ENCODE assay signal across 7 mouse cellular contexts in genomic region chr19:5085145-5085863, GRCm38 (mm10). TPM values are rescaled to one million over a fixed set of nuclear protein-coding genes. Genes with fewer than 3 reads are reported as not detected.
DNase-seq lines count a peak whose midpoint lies in the region; ATAC-seq and TF ChIP-seq lines count a peak whose summit lies in the region.

Gene Tmem151a, minus strand, starts transcription at chr19:5085531.

- no peaks in the 10 kb centered on the region for H3K36me3 ChIP-seq in thymus, adult 2 months (ENCODE audit: control insufficient read depth, insufficient read depth, low read length)

- WGBS in thymus, adult 2 months, result 2% methylated on average over 68 of the region's 69 CpGs

- no peak for DNase-seq in thymus, adult 2 months
- DNase-seq in thymus, adult 18-20 months, result no peak
- DNase-seq in cerebellum, adult 9-10 months, result peak; percentile 74
- peak; percentile 49 for DNase-seq in heart, postnatal 4 days
- DNase-seq in layer of hippocampus, postnatal 10 days (ENCODE audit: low spot score in 2 of 2), result peak; percentile 41 to 51
- DNase-seq in T-cell, adult 2 months (ENCODE audit: low spot score), result no peak

- no peak for TF ChIP-seq POLR2A in thymus, adult 2 months (IDR thresholded peaks at IDR 0.05; ENCODE audit: control insufficient read depth, extremely low read depth, insufficient read depth, low read length, poor library complexity)

- 0 out of 2 replicates have a peak, but pooled peaks have one; percentile 20 for ATAC-seq in megakaryocyte, adult 5-6 weeks (ENCODE audit: poor library complexity, severe bottlenecking)

- TF ChIP-seq CTCF in thymus, adult 2 months (IDR thresholded peaks at IDR 0.05; ENCODE audit: borderline replicate concordance, control insufficient read depth, extremely low read depth, insufficient read depth, low read length, poor library complexity), result no peak

- peaks cover 15% of the 10 kb centered on the region; the same call in 1 of the 2 replicates for H3K27me3 ChIP-seq in thymus, adult 2 months (ENCODE audit: control insufficient read depth, insufficient read depth, low read length)

- H3K4me1 ChIP-seq in thymus, adult 2 months (replicated peaks; ENCODE audit: control insufficient read depth, insufficient read depth, low read length), result peaks cover 23% of the 10 kb centered on the region

- peak within 1 kb of the TSS; percentile 20 for H3K4me3 ChIP-seq in thymus, adult 2 months (ENCODE audit: control insufficient read depth, insufficient read depth, low read length)

- H3K27ac ChIP-seq in thymus, adult 2 months (ENCODE audit: control insufficient read depth, insufficient read depth, low read length), result no peak within 1 kb of the TSS

RNA-seq across cellular contexts. Expression of gene Tmem151a, which starts in this region (rescaled TPM):
- 1.7 and 3.5 TPM in 2 replicates for polyA plus RNA-seq in thymus, adult 2 months (2012; rRNA removed)
- 1 to 10 TPM; 3.8 to 4.1 TPM for total RNA-seq in heart, postnatal 4 days (2021)
- total RNA-seq in layer of hippocampus, postnatal 10 days (2021), result 10 to 100 TPM; 96.6 to 98.0 TPM
- total RNA-seq in megakaryocyte, adult 5-6 weeks (2015), result not detected in 2 replicates
- total RNA-seq in megakaryocyte, adult 5-6 weeks (2017), result not detected in 2 replicates

Comparison
In these comparisons a context has a peak if more than half of its experiments do, and no peak if none do; other contexts are left out.
1. RNA of gene Tmem151a (total RNA-seq): 96.6 to 98.0 TPM in layer of hippocampus, postnatal 10 days; 3.8 to 4.1 TPM in heart, postnatal 4 days and not detected in megakaryocyte, adult 5-6 weeks; every median in the first group is over 10 times any median in the second.
2. Peak in ATAC-seq in megakaryocyte, adult 5-6 weeks; RNA of the gene not detected or under 1 TPM.
3. DNase-seq: peak in cerebellum, adult 9-10 months (single experiment), heart, postnatal 4 days (single experiment) and layer of hippocampus, postnatal 10 days (2 of 2); none in thymus, adult 2 months (single experiment), thymus, adult 18-20 months (0 of 2) and T-cell, adult 2 months (single experiment).